Mouse (Mus musculus): ENCODE data around the gene Olfr1338.

DNA sequence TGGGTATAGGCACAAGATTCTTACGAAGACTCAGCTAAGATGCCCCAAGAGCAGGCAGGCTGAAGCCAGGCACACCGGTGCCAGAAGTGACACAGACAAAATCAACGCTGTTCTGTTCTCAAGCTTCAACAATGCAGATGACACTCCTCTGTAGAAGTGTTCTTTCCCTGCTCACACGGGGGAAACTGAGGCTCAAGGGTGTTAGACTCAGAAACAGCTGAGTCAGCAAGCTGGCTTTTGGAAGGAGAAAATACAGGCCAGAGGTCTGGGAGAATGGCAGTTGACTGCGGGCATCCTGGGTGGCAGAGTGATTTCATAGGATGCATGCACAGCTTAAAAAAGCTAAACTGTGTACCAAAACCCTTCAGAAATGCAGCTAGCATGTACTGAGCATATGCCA, 50.5 kb downstream of the Olfr1338 start:
- TF ChIP-seq POLR2A (IDR thresholded peaks at IDR 0.05; ENCODE audit: borderline replicate concordance, low read depth, low read length) (no peak), CTCF (IDR thresholded peaks at IDR 0.05; ENCODE audit: low read depth, low read length) (no peak)
